Mouse (Mus musculus) testis, adult 2 months (tissue): ENCODE results near the gene Abca9.

Experiments used
- CTCF ChIP-seq: fragments of 200-500 bp; IDR thresholded peaks from 2 replicates; pipeline ENCODE4 v1.5.1; 2012; ENCODE audit warnings: low read depth, mild to moderate bottlenecking, inconsistent platforms, low read length, moderate library complexity; ENCODE audit not compliant: control insufficient read depth, insufficient read depth, insufficient replicate concordance
- POLR2A ChIP-seq: fragments of 200-500 bp; IDR thresholded peaks from 2 replicates; pipeline ENCODE4 v1.6.1; 2012; ENCODE audit warnings: low read depth, mild to moderate bottlenecking, inconsistent platforms, low read length, moderate library complexity; ENCODE audit not compliant: control insufficient read depth

- TF ChIP-seq POLR2A (no peak), CTCF (no peak)
Measured at GRCm38 (mm10) chr11:110145421-110145820, 22.6 kb downstream of the Abca9 start.
